ENCODE assay signal across 9 mouse cellular contexts in genomic region chr1:192798212-192799164, GRCm38 (mm10). TPM values are rescaled to one million over a fixed set of nuclear protein-coding genes. Genes with fewer than 3 reads are reported as not detected.
DNase-seq lines count a peak whose midpoint lies in the region; ATAC-seq and TF ChIP-seq lines count a peak whose summit lies in the region.
"Had no signal": no experiment of that assay in that cellular context is flagged by ENCODE, and none has a peak within 500 bp of the region (broad histone marks: within the 10 kb centered on the region; RNA-seq: fewer than 3 reads in every experiment).

No protein-coding gene starts in this region.

- no peak for TF ChIP-seq POLR2A in lung, adult 2 months (IDR thresholded peaks at IDR 0.05; ENCODE audit: borderline replicate concordance, extremely low read depth, low read depth, low read length)

- TF ChIP-seq CTCF in lung, adult 2 months (IDR thresholded peaks at IDR 0.05; ENCODE audit: insufficient read depth, low read length): no peak

- 0 out of 2 replicates have a peak, but pooled peaks cover 2% of the 10 kb centered on the region for H3K9me3 ChIP-seq in lung, embryonic 16.5 days (ENCODE audit: control insufficient read depth, low read length)
- no peaks in the 10 kb centered on the region for H3K9me3 ChIP-seq in intestine, embryonic 16.5 days (ENCODE audit: control insufficient read depth, low read length)
- H3K9me3 ChIP-seq in stomach, embryonic 15.5 days: no peaks in the 10 kb centered on the region

- H3K9ac ChIP-seq in lung, embryonic 16.5 days (ENCODE audit: low read length): no peak overlapping the region
- no peak overlapping the region for H3K9ac ChIP-seq in intestine, embryonic 16.5 days (ENCODE audit: low read depth, low read length)
- H3K9ac ChIP-seq in stomach, embryonic 15.5 days: no peak overlapping the region

- H3K4me1 ChIP-seq in lung, embryonic 16.5 days (replicated peaks; ENCODE audit: control insufficient read depth, insufficient read depth, low read length): peaks cover 29% of the 10 kb centered on the region
- H3K4me1 ChIP-seq in lung, adult 2 months (ENCODE audit: control insufficient read depth, insufficient read depth, low read length): no peaks in the 10 kb centered on the region
- 0 out of 2 replicates have a peak, but pooled peaks cover 18% of the 10 kb centered on the region for H3K4me1 ChIP-seq in intestine, embryonic 16.5 days (ENCODE audit: control insufficient read depth, insufficient read depth, low read length)
- peaks cover 26% of the 10 kb centered on the region for H3K4me1 ChIP-seq in stomach, embryonic 15.5 days

- 34% methylated on average over 16 of the region's 16 CpGs for WGBS in lung, embryonic 16.5 days
- 61% methylated on average over 16 of the region's 16 CpGs for WGBS in lung, adult 2 months
- WGBS in intestine, embryonic 16.5 days: 49% methylated on average over 16 of the region's 16 CpGs
- 53% methylated on average over 16 of the region's 16 CpGs for WGBS in stomach, embryonic 15.5 days

- no peaks in the 10 kb centered on the region for H3K36me3 ChIP-seq in lung, embryonic 16.5 days (ENCODE audit: control insufficient read depth, insufficient read depth, low read length)
- H3K36me3 ChIP-seq in intestine, embryonic 16.5 days (ENCODE audit: control insufficient read depth, insufficient read depth, low read length): no peaks in the 10 kb centered on the region
- no peaks in the 10 kb centered on the region for H3K36me3 ChIP-seq in stomach, embryonic 15.5 days

- no peaks in the 10 kb centered on the region for H3K27me3 ChIP-seq in lung, embryonic 16.5 days (ENCODE audit: control insufficient read depth, insufficient read depth, low read depth, low read length)
- H3K27me3 ChIP-seq in intestine, embryonic 16.5 days (replicated peaks; ENCODE audit: control insufficient read depth, insufficient read depth, low read length): no peaks in the 10 kb centered on the region
- H3K27me3 ChIP-seq in stomach, embryonic 15.5 days (replicated peaks): no peaks in the 10 kb centered on the region

- no peak overlapping the region for H3K4me2 ChIP-seq in lung, embryonic 16.5 days (ENCODE audit: low read depth, low read length)
- H3K4me2 ChIP-seq in intestine, embryonic 16.5 days (ENCODE audit: low read depth, low read length): no peak overlapping the region
- no peak overlapping the region for H3K4me2 ChIP-seq in stomach, embryonic 15.5 days

- ATAC-seq in lung, embryonic 16.5 days (ENCODE audit: low read depth): peak; percentile 82
- ATAC-seq in intestine, embryonic 16.5 days: peak; percentile 78
- ATAC-seq in stomach, embryonic 15.5 days (ENCODE audit: insufficient read depth, low FRiP score, low read depth): peak; percentile 55

- H3K4me3 ChIP-seq in lung, embryonic 16.5 days (ENCODE audit: low read length): no peak overlapping the region
- no peak overlapping the region for H3K4me3 ChIP-seq in lung, adult 2 months (replicated peaks; ENCODE audit: extremely low read depth, low read depth, low read length)
- no peak overlapping the region for H3K4me3 ChIP-seq in intestine, embryonic 16.5 days (ENCODE audit: low read length)
- no peak overlapping the region for H3K4me3 ChIP-seq in stomach, embryonic 15.5 days (replicated peaks)
- H3K4me3 ChIP-seq: left cerebral cortex, adult 2 months had no signal

- DNase-seq in lung, adult 2 months: no peak
- DNase-seq in gastrocnemius, postnatal 25 days: peak; percentile 84
- DNase-seq in retina, embryonic 14.5 days (ENCODE audit: low spot score): no peak
- DNase-seq in MN1 (ENCODE audit: low spot score): no peak
- no peak for DNase-seq in frontal cortex, postnatal 14 days (ENCODE audit: low spot score in 2 of 2)

- peak overlapping the region; percentile 80 for H3K27ac ChIP-seq in lung, embryonic 16.5 days (ENCODE audit: low read length)
- H3K27ac ChIP-seq in intestine, embryonic 16.5 days (ENCODE audit: low read length): peak overlapping the region; percentile 81
- peak overlapping the region; percentile 85 for H3K27ac ChIP-seq in stomach, embryonic 15.5 days
- H3K27ac ChIP-seq: left cerebral cortex, adult 2 months had no signal

RNA-seq across cellular contexts. Expression of gene Hhat, which starts 27.5 kb away (rescaled TPM):
- 8.6 and 9.3 TPM in 2 replicates for polyA plus RNA-seq in lung, embryonic 16.5 days (2015; fragmentation: Nextera tagmentation; extraction: Ambion mirVana)
- 2.5 and 2.7 TPM in 2 replicates for polyA plus RNA-seq in lung, adult 2 months (2012; rRNA removed)
- under 1 TPM; 0.72 TPM for total RNA-seq in gastrocnemius, postnatal 25 days (2021)
- polyA plus RNA-seq in intestine, embryonic 16.5 days (2015; fragmentation: Nextera tagmentation; extraction: Ambion mirVana): 8.8 and 9.6 TPM in 2 replicates
- 8.7 and 9.7 TPM in 2 replicates for polyA plus RNA-seq in stomach, embryonic 15.5 days (2015; fragmentation: Nextera tagmentation; extraction: Ambion mirVana)

RNA-seq across cellular contexts. Expression of gene Sertad4, which starts 57.1 kb away (rescaled TPM):
- 6.1 and 9.4 TPM in 2 replicates for polyA plus RNA-seq in lung, embryonic 16.5 days (2015; fragmentation: Nextera tagmentation; extraction: Ambion mirVana)
- polyA plus RNA-seq in lung, adult 2 months (2012; rRNA removed): 1.3 and 1.7 TPM in 2 replicates
- 1 to 10 TPM; 3.4 to 3.7 TPM for total RNA-seq in gastrocnemius, postnatal 25 days (2021)
- polyA plus RNA-seq in intestine, embryonic 16.5 days (2015; fragmentation: Nextera tagmentation; extraction: Ambion mirVana): 2.4 and 3.0 TPM in 2 replicates
- 18.4 and 19.3 TPM in 2 replicates for polyA plus RNA-seq in stomach, embryonic 15.5 days (2015; fragmentation: Nextera tagmentation; extraction: Ambion mirVana)
